Mouse (Mus musculus) skeletal muscle tissue, postnatal 0 days (tissue): Measurements from ENCODE around the gene Pelp1. TPM values are rescaled to one million over a fixed set of nuclear protein-coding genes. Genes with fewer than 3 reads are reported as not detected.

Experiments used
- microRNA-seq, 2 experiments: library from miRNA; unstranded; fragments of <30 nt; microRNA quantifications; one replicate each; pipeline ENCODE4; 2016
- polyA plus RNA-seq: library from polyadenylated mRNA; unstranded; fragments of >200 nt; fragmentation: Nextera tagmentation; extraction: Ambion mirVana; gene quantifications from 2 replicates; pipeline ENCODE4 v1.2.1, GENCODE M21; 2015

Pelp1 gene
- polyA plus RNA-seq = 11.7 and 12.6 TPM in 2 replicates

GRCm38 (mm10) chr11:70409594-70410296 is at the start of gene Pelp1:
TSS of gene Pelp1 (minus strand) at chr11:70410031.

GRCm38 (mm10) chr11:70458688-70459600 is 49.1 kb upstream of the Pelp1 start, which contains the start of gene Zmynd15:
TSS of gene Zmynd15 (plus strand) at chr11:70459433.

GRCm38 (mm10) chr11:70451797-70452498 is 42.1 kb upstream of the Pelp1 start, which contains the start of gene Med11:
TSS of gene Med11 (plus strand) at chr11:70451919.

GRCm38 (mm10) chr11:70432048-70432894 is 22.4 kb upstream of the Pelp1 start, which contains the start of gene Arrb2:
TSS of gene Arrb2 (plus strand) at chr11:70432635.

GRCm38 (mm10) chr11:70351868-70352267 is 58.0 kb downstream of the Pelp1 start, which contains the start of gene Alox15:
TSS of gene Alox15 (minus strand) at chr11:70352031.

Small RNA genes lying within 50 kb of the gene (microRNA-seq; reads per million reads assigned to microRNA genes)
- gene Mir7115 = 0 reads per million in 2 experiments

Other genes with a start within 250 kb of the Pelp1 start
- gene Slc16a11, start 197.3 kb downstream of the Pelp1 start, polyA plus RNA-seq = 0.37 and 0.59 TPM in 2 replicates
- gene Slc16a13, start 189.0 kb downstream of the Pelp1 start, polyA plus RNA-seq = 1.3 and 2.4 TPM in 2 replicates
- gene Bcl6b, start 180.2 kb downstream of the Pelp1 start, polyA plus RNA-seq = 6.5 and 8.3 TPM in 2 replicates
- gene 0610010K14Rik, start 172.1 kb downstream of the Pelp1 start, polyA plus RNA-seq = 70.9 and 85.5 TPM in 2 replicates
- gene Gm21988, start 170.2 kb downstream of the Pelp1 start, polyA plus RNA-seq = 6.0 and 7.6 TPM in 2 replicates
- gene Rnasek, start 170.2 kb downstream of the Pelp1 start, polyA plus RNA-seq = 228 and 235 TPM in 2 replicates
- 0.91 and 1.7 TPM in 2 replicates for gene Alox12, start 154.7 kb downstream of the Pelp1 start, polyA plus RNA-seq
- gene Alox12e, start 87.4 kb downstream of the Pelp1 start, polyA plus RNA-seq = 0.21 and 0.27 TPM in 2 replicates
- gene Alox15, start 58.0 kb downstream of the Pelp1 start, polyA plus RNA-seq = 0.08 and 0.12 TPM in 2 replicates
- 8.7 and 12.3 TPM in 2 replicates for gene Arrb2, start 22.6 kb upstream of the Pelp1 start, polyA plus RNA-seq
- 13.6 and 16.3 TPM in 2 replicates for gene Med11, start 41.9 kb upstream of the Pelp1 start, polyA plus RNA-seq
- 0.30 and 0.38 TPM in 2 replicates for gene Zmynd15, start 49.4 kb upstream of the Pelp1 start, polyA plus RNA-seq
- 2.9 and 3.2 TPM in 2 replicates for gene Cxcl16, start 50.0 kb upstream of the Pelp1 start, polyA plus RNA-seq
- not detected in 2 replicates for gene Tm4sf5, start 95.2 kb upstream of the Pelp1 start, polyA plus RNA-seq
- gene Vmo1, start 104.6 kb upstream of the Pelp1 start, polyA plus RNA-seq = 0.31 and 0.34 TPM in 2 replicates
- 0.15 and 0.44 TPM in 2 replicates for gene Gltpd2, start 109.2 kb upstream of the Pelp1 start, polyA plus RNA-seq
- gene Psmb6, start 115.3 kb upstream of the Pelp1 start, polyA plus RNA-seq = 671 and 694 TPM in 2 replicates
- gene Gm40193, start 122.9 kb upstream of the Pelp1 start, polyA plus RNA-seq = not detected in 2 replicates
- 8.9 and 9.1 TPM in 2 replicates for gene Pld2, start 130.0 kb upstream of the Pelp1 start, polyA plus RNA-seq
- 7.8 and 8.1 TPM in 2 replicates for gene Mink1, start 152.8 kb upstream of the Pelp1 start, polyA plus RNA-seq
- 0.22 and 0.44 TPM in 2 replicates for gene 4930544D05Rik, start 205.8 kb upstream of the Pelp1 start, polyA plus RNA-seq
- gene Chrne, start 209.2 kb upstream of the Pelp1 start, polyA plus RNA-seq = 2.9 and 3.8 TPM in 2 replicates
- 0.21 and 0.37 TPM in 2 replicates for gene Gp1ba, start 229.1 kb upstream of the Pelp1 start, polyA plus RNA-seq
- 69.4 and 70.9 TPM in 2 replicates for gene Rnf167, start 237.2 kb upstream of the Pelp1 start, polyA plus RNA-seq
- gene Slc25a11, start 237.4 kb upstream of the Pelp1 start, polyA plus RNA-seq = 302 and 335 TPM in 2 replicates
- gene Pfn1, start 244.6 kb upstream of the Pelp1 start, polyA plus RNA-seq = 813 and 1,027 TPM in 2 replicates
- gene Eno3, start 247.2 kb upstream of the Pelp1 start, polyA plus RNA-seq = 4,370 and 4,803 TPM in 2 replicates